Comparison of ENCODE assay signal across 19 mouse cellular contexts in genomic region chr3:103464729-103465128, GRCm38 (mm10).
A peak's percentile ranks its signal among the peaks of the same experiment; 100 is the strongest.
DNase-seq lines count a peak whose midpoint lies in the region; ATAC-seq lines count a peak whose summit lies in the region.
"Had no signal": no experiment of that assay in that cellular context is flagged by ENCODE, and none has a peak within 500 bp of the region (broad histone marks: within the 10 kb centered on the region; RNA-seq: fewer than 3 reads in every experiment).

No protein-coding gene starts in this region.

- no peak overlapping the region for H3K4me2 ChIP-seq in hindbrain, embryonic 16.5 days (ENCODE audit: low read length)
- peak overlapping the region; percentile 21; the same call in 1 of the 2 replicates for H3K4me2 ChIP-seq in liver, embryonic 13.5 days
- H3K4me2 ChIP-seq in midbrain, embryonic 16.5 days (ENCODE audit: low read length) = no peak overlapping the region
- H3K4me2 ChIP-seq: heart, embryonic 13.5 days; hindbrain, embryonic 14.5 days; intestine, embryonic 15.5 days; limb, embryonic 13.5 days had no signal

- H3K27ac ChIP-seq in hindbrain, embryonic 10.5 days = 0 out of 2 replicates have a peak overlapping the region, but pooled peaks have one; percentile 60
- no peak overlapping the region for H3K27ac ChIP-seq in hindbrain, embryonic 16.5 days (ENCODE audit: low read depth, low read length)
- no peak overlapping the region for H3K27ac ChIP-seq in liver, embryonic 13.5 days
- 0 out of 2 replicates have a peak overlapping the region, but pooled peaks have one; percentile 55 for H3K27ac ChIP-seq in midbrain, embryonic 10.5 days (replicated peaks)
- no peak overlapping the region for H3K27ac ChIP-seq in midbrain, embryonic 16.5 days (ENCODE audit: low read length)
- H3K27ac ChIP-seq: embryonic facial prominence, embryonic 10.5 days; heart, embryonic 13.5 days; hindbrain, embryonic 14.5 days; intestine, embryonic 15.5 days; limb, embryonic 13.5 days had no signal

- peaks cover 35% of the 10 kb centered on the region for H3K4me1 ChIP-seq in hindbrain, embryonic 10.5 days (replicated peaks)
- H3K4me1 ChIP-seq in hindbrain, embryonic 16.5 days (ENCODE audit: control insufficient read depth, insufficient read depth, low read depth, low read length) = peaks cover 3% of the 10 kb centered on the region
- peaks cover 10% of the 10 kb centered on the region; the same call in 1 of the 2 replicates for H3K4me1 ChIP-seq in liver, embryonic 13.5 days (replicated peaks)
- H3K4me1 ChIP-seq in midbrain, embryonic 10.5 days = peaks cover 35% of the 10 kb centered on the region
- peaks cover 8% of the 10 kb centered on the region for H3K4me1 ChIP-seq in midbrain, embryonic 16.5 days (ENCODE audit: control insufficient read depth, insufficient read depth, low read length)

- ATAC-seq in hindbrain, embryonic 16.5 days = no peak
- 0 out of 2 replicates have a peak, but pooled peaks have one; percentile 43 for ATAC-seq in liver, embryonic 13.5 days (ENCODE audit: low read depth)
- ATAC-seq in midbrain, embryonic 16.5 days = no peak
- ATAC-seq: intestine, embryonic 15.5 days had no signal

- H3K9ac ChIP-seq in hindbrain, embryonic 16.5 days (ENCODE audit: low read depth, low read length) = no peak overlapping the region
- no peak overlapping the region for H3K9ac ChIP-seq in liver, embryonic 13.5 days
- H3K9ac ChIP-seq in midbrain, embryonic 16.5 days (ENCODE audit: low read depth, low read length) = no peak overlapping the region
- H3K9ac ChIP-seq: heart, embryonic 13.5 days; hindbrain, embryonic 14.5 days; intestine, embryonic 15.5 days; limb, embryonic 13.5 days had no signal

- 30% methylated on average over 4 of the region's 4 CpGs for whole genome bisulfite sequencing in hindbrain, embryonic 10.5 days
- 36% methylated on average over 4 of the region's 4 CpGs for WGBS in hindbrain, embryonic 16.5 days
- 43% methylated on average over 4 of the region's 4 CpGs for WGBS in liver, embryonic 13.5 days (ENCODE audit: insufficient replicate concordance)
- WGBS in midbrain, embryonic 10.5 days = 34% methylated on average over 4 of the region's 4 CpGs
- WGBS in midbrain, embryonic 16.5 days = 33% methylated on average over 4 of the region's 4 CpGs

- H3K36me3 ChIP-seq in hindbrain, embryonic 10.5 days = no peaks in the 10 kb centered on the region
- no peaks in the 10 kb centered on the region for H3K36me3 ChIP-seq in hindbrain, embryonic 16.5 days (ENCODE audit: control insufficient read depth, insufficient read depth, low read length)
- H3K36me3 ChIP-seq in liver, embryonic 13.5 days = no peaks in the 10 kb centered on the region
- no peaks in the 10 kb centered on the region for H3K36me3 ChIP-seq in midbrain, embryonic 10.5 days
- no peaks in the 10 kb centered on the region for H3K36me3 ChIP-seq in midbrain, embryonic 16.5 days (ENCODE audit: control insufficient read depth, insufficient read depth, low read length)
- H3K36me3 ChIP-seq: embryonic facial prominence, embryonic 10.5 days; heart, embryonic 13.5 days; intestine, embryonic 15.5 days; limb, embryonic 13.5 days had no signal

- no peaks in the 10 kb centered on the region for H3K27me3 ChIP-seq in hindbrain, embryonic 10.5 days (ENCODE audit: insufficient read depth, poor library complexity, severe bottlenecking)
- H3K27me3 ChIP-seq in hindbrain, embryonic 16.5 days (replicated peaks; ENCODE audit: control insufficient read depth, insufficient read depth, low read length) = no peaks in the 10 kb centered on the region
- H3K27me3 ChIP-seq in liver, embryonic 13.5 days = no peaks in the 10 kb centered on the region
- no peaks in the 10 kb centered on the region for H3K27me3 ChIP-seq in midbrain, embryonic 10.5 days (ENCODE audit: low read depth, poor library complexity, severe bottlenecking)
- no peaks in the 10 kb centered on the region for H3K27me3 ChIP-seq in midbrain, embryonic 16.5 days (ENCODE audit: control insufficient read depth, insufficient read depth, low read depth, low read length)
- H3K27me3 ChIP-seq: CH12.LX; heart, embryonic 13.5 days; intestine, embryonic 15.5 days had no signal

- H3K4me3 ChIP-seq in hindbrain, embryonic 10.5 days = no peak overlapping the region
- H3K4me3 ChIP-seq in hindbrain, embryonic 16.5 days (ENCODE audit: low read length) = no peak overlapping the region
- H3K4me3 ChIP-seq in liver, embryonic 13.5 days (replicated peaks) = no peak overlapping the region
- no peak overlapping the region for H3K4me3 ChIP-seq in midbrain, embryonic 10.5 days
- H3K4me3 ChIP-seq in midbrain, embryonic 16.5 days (ENCODE audit: low read depth, low read length) = no peak overlapping the region
- H3K4me3 ChIP-seq: embryonic facial prominence, embryonic 10.5 days; heart, embryonic 13.5 days; intestine, embryonic 15.5 days; limb, embryonic 13.5 days; myocyte had no signal

- no peaks in the 10 kb centered on the region for H3K9me3 ChIP-seq in hindbrain, embryonic 10.5 days
- H3K9me3 ChIP-seq in hindbrain, embryonic 16.5 days (ENCODE audit: control insufficient read depth, low read length) = no peaks in the 10 kb centered on the region
- H3K9me3 ChIP-seq in liver, embryonic 13.5 days (replicated peaks) = no peaks in the 10 kb centered on the region
- H3K9me3 ChIP-seq in midbrain, embryonic 10.5 days (replicated peaks) = no peaks in the 10 kb centered on the region
- no peaks in the 10 kb centered on the region for H3K9me3 ChIP-seq in midbrain, embryonic 16.5 days (replicated peaks; ENCODE audit: control insufficient read depth, low read length, poor library complexity, severe bottlenecking)
- H3K9me3 ChIP-seq: embryonic facial prominence, embryonic 10.5 days; heart, embryonic 13.5 days; intestine, embryonic 15.5 days; limb, embryonic 13.5 days had no signal

- DNase-seq in hindbrain, embryonic 10.5 days (ENCODE audit: low spot score) = no peak
- no peak for DNase-seq in liver, embryonic 13.5 days
- DNase-seq in liver = no peak
- no peak for DNase-seq in midbrain, embryonic 10.5 days (ENCODE audit: low spot score)
- no peak for DNase-seq in urinary bladder, adult 2 months (ENCODE audit: low spot score)
- DNase-seq: adrenal gland, postnatal 25 days; cerebellum, adult 11-12 months; cerebellum, postnatal 14 days; midbrain, embryonic 14.5 days; thymus, postnatal 25 days had no signal

Comparison
In these comparisons a context has a peak if more than half of its experiments do, and no peak if none do; other contexts are left out.
1. H3K27ac ChIP-seq: peak in hindbrain, embryonic 10.5 days (single experiment) and midbrain, embryonic 10.5 days (single experiment); none in hindbrain, embryonic 16.5 days (single experiment), liver, embryonic 13.5 days (single experiment) and midbrain, embryonic 16.5 days (single experiment).